Mouse (Mus musculus) heart, embryonic 11.5 days (tissue): ENCODE measurements around the gene Hlcs. TPM values are rescaled to one million over a fixed set of nuclear protein-coding genes. Genes with fewer than 3 reads are reported as not detected.
A peak's percentile ranks its signal among the peaks of the same experiment; 100 is the strongest.

Source experiments
- ATAC-seq: fragments of 200-750 bp; cut with Nextera tagmentation; replicated peaks from 2 replicates; pipeline ENCODE4 v1.8.0; 2017; ENCODE audit warnings: moderate library complexity; ENCODE audit not compliant: insufficient number of reproducible peaks, low FRiP score, low TSS enrichment
- H3K27ac ChIP-seq: fragments of 300-500 bp; sonication (generic); 2 replicates; pipeline ENCODE4 v1.5.1; 2014; ENCODE audit warnings: mild to moderate bottlenecking, low read depth, low read length
- H3K27me3 ChIP-seq: fragments of 300-500 bp; sonication (generic); 2 replicates; pipeline ENCODE4 v1.6.1; 2014; ENCODE audit warnings: mild to moderate bottlenecking, low read length, mixed read lengths; ENCODE audit not compliant: control insufficient read depth, insufficient read depth
- H3K36me3 ChIP-seq: fragments of 300-500 bp; sonication (generic); 2 replicates; pipeline ENCODE4 v1.6.1; 2014; ENCODE audit warnings: mild to moderate bottlenecking, low read length, moderate library complexity, mixed read lengths; ENCODE audit not compliant: control insufficient read depth, insufficient read depth
- H3K4me1 ChIP-seq: fragments of 300-500 bp; sonication (generic); 2 replicates; pipeline ENCODE4 v1.6.1; 2014; ENCODE audit warnings: low read length; ENCODE audit not compliant: control insufficient read depth, insufficient read depth
- H3K4me2 ChIP-seq: fragments of 300-500 bp; sonication (generic); 2 replicates; pipeline ENCODE4 v1.6.1; 2014; ENCODE audit warnings: mild to moderate bottlenecking, moderate library complexity
- H3K4me3 ChIP-seq: fragments of 300-500 bp; sonication (generic); 2 replicates; pipeline ENCODE4 v1.5.1; 2014; ENCODE audit warnings: low read depth, low read length
- H3K9ac ChIP-seq: fragments of 300-500 bp; sonication (generic); 2 replicates; pipeline ENCODE4 v1.6.1; 2014; ENCODE audit warnings: mild to moderate bottlenecking, low read depth, low read length, moderate library complexity
- H3K9me3 ChIP-seq: fragments of 300-500 bp; sonication (generic); replicated peaks from 2 replicates; pipeline ENCODE4 v1.6.1; 2016; ENCODE audit warnings: low read length; ENCODE audit not compliant: control insufficient read depth
- WGBS: fragments of 180-500 bp; shearing (Covaris S2); extraction: QIAGEN DNeasy Blood & Tissue Kit; methylation state at CpG from one replicate; pipeline ENCODE4 v1.1.7; 2014; ENCODE audit not compliant: insufficient replicate concordance; 5-methylcytosine and 5-hydroxymethylcytosine counted together
- polyA plus RNA-seq: library from polyadenylated mRNA; unstranded; fragments of >200 nt; fragmentation: Nextera tagmentation; extraction: Ambion mirVana; gene quantifications from 2 replicates; pipeline ENCODE4 v1.2.1, GENCODE M21; 2014

The Hlcs gene
- polyA plus RNA-seq, 1 experiment from 2014 or later = 7.7 TPM

GRCm38 (mm10) chr16:94289138-94290072 lies 24.0 kb downstream of the Hlcs start:
- ATAC-seq = 0 out of 2 replicates have a peak, but pooled peaks have one; percentile 28
- H3K27ac ChIP-seq = no peak overlapping the region

GRCm38 (mm10) chr16:94287826-94288225 lies 25.5 kb downstream of the Hlcs start:
- Histone ChIP-seq H3K4me2 (no peak overlapping the region), H3K4me1 (0 out of 2 replicates have a peak, but pooled peaks cover 2% of the 10 kb centered on the region), H3K27me3 (no peaks in the 10 kb centered on the region), H3K27ac (no peak overlapping the region), H3K9me3 (no peaks in the 10 kb centered on the region), H3K9ac (no peak overlapping the region), H3K36me3 (no peaks in the 10 kb centered on the region), H3K4me3 (no peak overlapping the region)
- 75% methylated on average over 9 of the region's 9 CpGs for WGBS
- no peak for ATAC-seq

More at GRCm38 (mm10) chr16:94289138-94290072, 24.0 kb downstream of the Hlcs start:
- Histone ChIP-seq H3K4me1 (0 out of 2 replicates have a peak, but pooled peaks cover 2% of the 10 kb centered on the region), H3K4me2 (peak overlapping the region; percentile 94), H3K36me3 (no peaks in the 10 kb centered on the region), H3K27me3 (no peaks in the 10 kb centered on the region), H3K9me3 (no peaks in the 10 kb centered on the region), H3K9ac (peak overlapping the region; percentile 78), H3K4me3 (peak overlapping the region; percentile 88)
- WGBS = 14% methylated on average over 39 of the region's 39 CpGs

DNA sequence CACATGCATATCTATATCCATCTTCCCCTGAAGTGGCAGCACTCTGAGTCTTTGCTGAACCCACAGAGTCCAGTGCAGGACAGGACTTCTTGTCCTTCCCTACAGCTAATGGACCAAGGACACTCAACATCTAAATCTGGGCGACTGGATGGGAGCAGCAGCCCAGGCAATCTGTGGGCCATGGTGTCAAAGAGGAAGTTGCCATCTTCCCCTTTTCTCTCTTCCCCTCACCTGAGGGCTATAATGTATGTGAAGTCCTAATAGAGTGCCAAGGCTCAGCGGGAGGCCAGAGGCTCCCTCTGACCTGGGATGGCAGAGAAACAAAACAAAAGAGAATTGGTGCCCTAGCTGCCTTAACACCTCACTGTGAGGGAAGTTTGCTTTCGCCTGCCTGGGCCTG lies 29.4 kb downstream of the Hlcs start:
- peaks cover 4% of the 10 kb centered on the region; the same call in 1 of the 2 replicates for H3K36me3 ChIP-seq
- H3K9ac ChIP-seq = no peak overlapping the region
- 88% methylated on average over 3 of the region's 3 CpGs for WGBS
- H3K27me3 ChIP-seq = no peaks in the 10 kb centered on the region
- no peaks in the 10 kb centered on the region; the same call in 1 of the 2 replicates for H3K9me3 ChIP-seq
- no peak overlapping the region for H3K4me2 ChIP-seq
- H3K4me3 ChIP-seq = no peak overlapping the region
- no peaks in the 10 kb centered on the region for H3K4me1 ChIP-seq
- ATAC-seq = no peak
- no peak overlapping the region for H3K27ac ChIP-seq

DNA sequence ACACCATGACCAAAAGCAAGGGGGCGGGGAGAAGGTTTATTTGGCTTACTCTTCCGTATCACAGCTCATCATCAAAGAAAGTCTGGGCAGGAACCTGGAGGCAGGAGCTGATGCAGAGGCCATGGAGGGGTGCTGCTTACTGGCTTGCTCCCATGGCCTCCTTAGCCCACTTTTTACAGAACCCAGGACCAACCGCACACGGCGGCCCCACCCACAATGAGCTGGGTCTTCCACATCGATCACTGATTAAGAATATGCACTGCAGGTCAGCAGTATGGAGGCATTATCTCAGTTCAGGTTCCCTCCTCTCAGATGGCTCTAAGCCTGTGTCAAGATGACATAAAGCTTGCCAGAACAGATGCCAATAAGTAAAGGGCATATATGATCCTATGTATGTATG lies 42.5 kb downstream of the Hlcs start:
- Histone ChIP-seq H3K4me3 (no peak overlapping the region), H3K27me3 (no peaks in the 10 kb centered on the region), H3K27ac (no peak overlapping the region), H3K9me3 (no peaks in the 10 kb centered on the region), H3K4me1 (no peaks in the 10 kb centered on the region), H3K36me3 (0 out of 2 replicates have a peak, but pooled peaks cover 2% of the 10 kb centered on the region), H3K9ac (no peak overlapping the region), H3K4me2 (no peak overlapping the region)
- 86% methylated on average over 6 of the region's 6 CpGs for WGBS
- no peak for ATAC-seq

GRCm38 (mm10) chr16:94269635-94270034 lies 43.7 kb downstream of the Hlcs start:
- Histone ChIP-seq H3K4me3 (no peak overlapping the region), H3K4me2 (peak overlapping the region; percentile 33; the same call in 1 of the 2 replicates), H3K9me3 (no peaks in the 10 kb centered on the region), H3K27ac (no peak overlapping the region), H3K36me3 (0 out of 2 replicates have a peak, but pooled peaks cover 2% of the 10 kb centered on the region), H3K27me3 (no peaks in the 10 kb centered on the region), H3K4me1 (no peaks in the 10 kb centered on the region), H3K9ac (no peak overlapping the region)
- WGBS = 7% methylated on average over 9 of the region's 9 CpGs
- no peak for ATAC-seq

GRCm38 (mm10) chr16:94268205-94268604 lies 45.2 kb downstream of the Hlcs start:
- H3K4me2 ChIP-seq = no peak overlapping the region
- H3K4me1 ChIP-seq = no peaks in the 10 kb centered on the region
- H3K36me3 ChIP-seq = no peaks in the 10 kb centered on the region
- no peaks in the 10 kb centered on the region for H3K27me3 ChIP-seq
- 76% methylated on average over 14 of the region's 14 CpGs for WGBS
- H3K9ac ChIP-seq = no peak overlapping the region
- no peak for ATAC-seq
- no peaks in the 10 kb centered on the region for H3K9me3 ChIP-seq
- H3K4me3 ChIP-seq = no peak overlapping the region
- H3K27ac ChIP-seq = no peak overlapping the region

GRCm38 (mm10) chr16:94264611-94265010 lies 48.8 kb downstream of the Hlcs start:
- Histone ChIP-seq H3K27ac (no peak overlapping the region), H3K4me2 (no peak overlapping the region), H3K27me3 (no peaks in the 10 kb centered on the region), H3K9me3 (no peaks in the 10 kb centered on the region), H3K36me3 (no peaks in the 10 kb centered on the region), H3K4me1 (no peaks in the 10 kb centered on the region), H3K9ac (no peak overlapping the region), H3K4me3 (no peak overlapping the region)
- 83% methylated on average over 6 of the region's 6 CpGs for WGBS
- ATAC-seq = no peak

DNA sequence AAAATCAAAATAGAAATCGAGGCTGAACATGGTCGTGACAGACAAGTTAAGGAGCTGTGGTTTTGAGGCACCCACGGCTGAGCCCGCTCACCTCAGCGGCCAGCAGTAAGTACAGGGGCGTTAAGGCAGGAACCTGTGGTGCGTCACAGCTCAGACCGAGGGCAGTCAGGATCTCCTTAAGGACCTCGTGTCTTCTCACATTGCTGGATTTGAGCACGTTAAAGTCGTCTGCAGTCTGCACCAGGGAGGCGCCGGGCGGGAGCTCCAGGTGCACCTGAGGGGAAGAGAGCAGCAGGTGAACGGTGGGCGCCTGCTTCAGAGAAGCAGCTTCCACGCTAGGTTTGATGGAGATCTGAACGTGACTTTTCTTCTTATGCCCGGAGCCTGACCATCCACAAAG lies 50.9 kb downstream of the Hlcs start:
- H3K36me3 ChIP-seq = no peaks in the 10 kb centered on the region
- no peak overlapping the region for H3K9ac ChIP-seq
- no peaks in the 10 kb centered on the region for H3K9me3 ChIP-seq
- no peak overlapping the region for H3K4me3 ChIP-seq
- H3K27ac ChIP-seq = no peak overlapping the region
- WGBS = 84% methylated on average over 19 of the region's 19 CpGs
- no peak for ATAC-seq
- H3K27me3 ChIP-seq = no peaks in the 10 kb centered on the region
- H3K4me1 ChIP-seq = no peaks in the 10 kb centered on the region
- no peak overlapping the region for H3K4me2 ChIP-seq
